Mouse (Mus musculus) bone marrow macrophage, adult 2 months (primary cell): ENCODE results near the gene Gpsm2.

Experiments
- CTCF ChIP-seq: IDR thresholded peaks from 2 replicates; pipeline ENCODE4 v1.5.1; 2012; ENCODE audit warnings: low read depth, mild to moderate bottlenecking, low read length, moderate library complexity
- POLR2A ChIP-seq: IDR thresholded peaks from 2 replicates; pipeline ENCODE4 v1.6.1; 2012; ENCODE audit warnings: mild to moderate bottlenecking, low read depth, low read length, borderline replicate concordance

- no peak for TF ChIP-seq POLR2A
- TF ChIP-seq CTCF = no peak
Observed at GRCm38 (mm10) chr3:108727776-108728175, 5.7 kb upstream of the Gpsm2 start.
